Mouse (Mus musculus) right cerebral cortex, adult 18-20 months (tissue): ENCODE measurements at regions not wholly inside any gene's neighbourhood (a gene's known extent, or its start where the extent isn't known, plus 50 kb on each side); places are given as distances from the start of the nearest gene placed in this dataset.

Experiments used
- DNase-seq: peaks from one replicate; pipeline ENCODE4 v3.0.0; 2022; ENCODE audit warnings: mixed read lengths

- no peak for DNase-seq
Measured at GRCm38 (mm10) chr17:64915025-64915424, 79.2 kb upstream of the 4930583I09Rik start.

- DNase-seq: no peak
Measured at GRCm38 (mm10) chr17:64914302-64914701, 78.4 kb upstream of the 4930583I09Rik start.

- DNase-seq: no peak
Measured at GRCm38 (mm10) chr17:64908671-64909070, 72.8 kb upstream of the 4930583I09Rik start.

- DNase-seq: no peak
Measured at GRCm38 (mm10) chr17:64901721-64902623, 66.1 kb upstream of the 4930583I09Rik start.

- DNase-seq: no peak
Measured at GRCm38 (mm10) chr17:64897473-64897872, 61.6 kb upstream of the 4930583I09Rik start.

GRCm38 (mm10) chr17:64895886-64896285 is 60.0 kb upstream of the 4930583I09Rik start:
- no peak for DNase-seq

GRCm38 (mm10) chr17:64895466-64895865 is 59.6 kb upstream of the 4930583I09Rik start:
- DNase-seq: no peak

GRCm38 (mm10) chr17:64893182-64893902 is 57.5 kb upstream of the 4930583I09Rik start:
- no peak for DNase-seq
